Mouse (Mus musculus) urinary bladder, adult 18-20 months (tissue): Measurements from ENCODE around the gene Zfp618.

ENCODE experiments used
- DNase-seq, 2 experiments: peaks; one replicate each; pipeline ENCODE4 v3.0.0; 2022; ENCODE audit warnings: low spot score in 2 of 2, mixed read lengths in 2 of 2

The Zfp618 gene

DNA sequence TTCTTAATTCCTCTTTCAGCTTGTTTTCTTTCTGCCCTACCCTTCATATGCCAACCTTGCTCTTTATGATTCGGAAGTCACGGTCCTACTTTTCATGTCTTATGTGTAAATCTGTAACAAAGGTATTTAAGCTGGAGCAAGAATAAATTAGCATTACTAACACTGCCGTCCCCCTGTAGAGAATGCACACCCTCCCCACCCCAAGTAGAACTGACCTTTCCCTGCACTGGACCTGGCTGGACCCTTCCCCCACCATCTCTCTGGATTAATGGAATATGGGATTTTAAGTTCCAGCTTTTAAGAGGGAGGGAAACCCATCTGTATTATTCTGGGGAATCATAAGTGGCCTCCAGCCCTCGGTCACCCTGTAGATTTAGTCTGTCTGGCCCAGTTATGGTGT lies 65.9 kb downstream of the Zfp618 start:
- DNase-seq, result no peak

DNA sequence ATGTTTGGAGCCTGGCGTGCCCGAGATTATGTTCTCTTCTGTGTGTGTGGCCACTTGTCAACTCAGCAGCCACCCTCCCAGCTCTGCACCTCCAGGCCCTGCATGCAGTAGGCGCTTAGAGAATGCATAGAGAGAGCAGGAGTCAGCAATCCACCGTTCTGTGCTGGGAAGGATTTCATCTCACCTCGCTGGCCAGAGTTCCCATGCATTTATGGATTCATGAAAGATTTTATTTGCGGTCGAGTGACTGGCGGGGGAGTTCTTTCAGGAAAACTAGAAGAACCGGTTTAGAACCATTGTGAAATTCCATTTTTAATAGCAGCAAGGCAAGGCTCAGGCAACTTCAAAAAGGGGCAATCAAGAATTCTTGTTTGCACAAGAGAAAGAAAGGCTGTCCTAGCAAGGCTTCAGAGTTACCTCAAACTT lies 67.2 kb downstream of the Zfp618 start:
- peak in 1 of 2 experiments; percentile 37 for DNase-seq

DNA sequence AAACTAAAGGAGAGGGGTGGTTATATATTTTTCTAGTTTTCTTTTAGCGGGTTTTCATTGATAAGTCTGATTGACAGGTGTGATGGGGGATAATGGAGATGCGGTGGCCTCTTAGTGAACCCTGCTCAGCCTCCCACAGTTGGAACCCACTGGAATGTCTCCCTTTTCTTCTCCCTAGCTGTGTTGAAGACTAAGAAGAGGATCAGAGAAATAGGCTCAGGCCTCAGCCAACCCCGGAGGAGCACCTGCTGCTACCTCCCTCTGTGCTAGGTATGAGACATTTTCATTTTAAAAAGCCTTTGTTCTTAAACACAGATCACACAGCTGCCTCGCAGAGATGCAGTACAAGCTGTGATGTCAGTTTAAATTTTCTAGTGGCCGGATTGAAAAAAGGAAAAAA lies 68.4 kb downstream of the Zfp618 start:
- no peak for DNase-seq

- no peak for DNase-seq
Observed at GRCm38 (mm10) chr4:63035991-63036390, 70.6 kb downstream of the Zfp618 start.

- DNase-seq, result no peak
Observed at GRCm38 (mm10) chr4:63036790-63037189, 71.4 kb downstream of the Zfp618 start.

DNA sequence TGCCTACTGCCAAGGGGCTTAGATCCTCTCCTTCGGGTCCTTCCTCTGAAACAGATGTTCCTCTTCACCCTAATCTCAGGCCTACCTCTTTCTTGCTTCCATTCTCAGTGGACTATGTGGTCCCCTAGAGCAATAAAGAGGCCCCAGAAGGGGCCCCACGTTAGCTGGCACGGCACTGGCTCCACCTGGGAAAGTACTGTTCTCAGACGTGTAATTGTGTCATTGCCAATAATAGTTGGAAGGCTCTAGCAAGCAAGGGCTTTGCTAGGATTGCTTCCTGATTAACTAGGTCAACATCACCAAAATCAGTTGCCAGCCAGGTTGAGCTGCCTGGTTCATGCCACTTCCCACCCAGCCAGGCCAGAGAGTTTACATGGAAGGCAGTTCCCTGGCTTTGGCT lies 72.2 kb downstream of the Zfp618 start:
- no peak for DNase-seq

- DNase-seq, result no peak
Observed at GRCm38 (mm10) chr4:63038265-63038664, 72.9 kb downstream of the Zfp618 start.

DNA sequence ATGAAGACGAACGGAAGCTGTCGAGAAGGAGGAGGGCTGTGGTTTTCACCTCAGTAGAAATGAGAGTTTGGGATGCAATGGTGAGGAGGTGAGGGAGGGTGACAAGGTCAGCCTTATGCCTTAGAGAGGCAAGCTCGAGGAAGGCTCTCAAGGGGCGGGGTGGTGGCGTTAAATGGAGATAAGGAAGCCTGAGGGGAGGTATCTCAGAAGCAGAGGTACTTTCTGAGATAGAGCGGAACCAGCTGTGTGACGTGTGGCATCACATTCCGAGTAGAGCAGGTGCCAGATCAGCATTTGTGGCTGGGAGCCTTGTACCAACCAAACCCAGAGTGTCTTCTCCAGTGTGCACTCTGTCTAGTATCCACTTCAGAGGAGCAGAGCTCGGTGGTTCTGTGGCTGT lies 73.6 kb downstream of the Zfp618 start:
- no peak for DNase-seq

- no peak for DNase-seq
Observed at GRCm38 (mm10) chr4:63048606-63049005, 83.2 kb downstream of the Zfp618 start.

GRCm38 (mm10) chr4:63049596-63050318 lies 84.4 kb downstream of the Zfp618 start:
- DNase-seq, result no peak

DNA sequence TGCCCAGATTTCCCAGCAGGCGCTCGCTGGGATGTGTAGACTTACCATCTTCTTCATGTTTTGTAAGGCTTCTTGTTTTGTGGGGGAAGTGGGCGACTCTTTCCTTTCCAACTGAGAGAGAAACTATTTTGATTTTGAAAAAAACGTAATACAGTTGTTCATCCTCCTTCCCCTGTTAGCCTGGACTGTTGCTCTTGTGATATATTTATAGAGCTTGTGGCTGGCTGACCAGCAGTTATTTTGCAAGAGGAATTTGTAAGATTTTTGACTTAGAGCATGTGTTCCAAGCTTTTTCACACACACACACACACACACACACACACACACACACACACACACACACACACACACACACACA lies 84.9 kb downstream of the Zfp618 start:
- no peak for DNase-seq

DNA sequence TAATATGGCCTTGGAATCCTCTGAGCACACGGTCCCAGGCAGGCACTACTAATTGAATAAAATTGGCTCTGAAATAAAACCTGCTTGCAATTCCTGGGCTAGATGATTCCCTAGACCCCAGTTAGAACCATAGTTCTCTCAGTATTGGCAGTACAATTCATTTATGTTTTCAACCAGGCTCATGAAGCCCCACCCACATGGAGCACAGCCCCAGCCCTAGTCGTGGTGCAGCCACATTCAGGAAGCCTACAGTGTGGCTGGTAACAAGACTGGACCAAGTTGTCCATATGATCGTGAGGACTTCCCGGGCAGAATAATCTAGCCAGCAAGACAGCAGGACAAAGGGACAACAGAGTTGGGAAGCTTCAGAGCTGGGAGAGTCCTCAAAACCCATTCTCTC lies 85.6 kb downstream of the Zfp618 start:
- no peak for DNase-seq

DNA sequence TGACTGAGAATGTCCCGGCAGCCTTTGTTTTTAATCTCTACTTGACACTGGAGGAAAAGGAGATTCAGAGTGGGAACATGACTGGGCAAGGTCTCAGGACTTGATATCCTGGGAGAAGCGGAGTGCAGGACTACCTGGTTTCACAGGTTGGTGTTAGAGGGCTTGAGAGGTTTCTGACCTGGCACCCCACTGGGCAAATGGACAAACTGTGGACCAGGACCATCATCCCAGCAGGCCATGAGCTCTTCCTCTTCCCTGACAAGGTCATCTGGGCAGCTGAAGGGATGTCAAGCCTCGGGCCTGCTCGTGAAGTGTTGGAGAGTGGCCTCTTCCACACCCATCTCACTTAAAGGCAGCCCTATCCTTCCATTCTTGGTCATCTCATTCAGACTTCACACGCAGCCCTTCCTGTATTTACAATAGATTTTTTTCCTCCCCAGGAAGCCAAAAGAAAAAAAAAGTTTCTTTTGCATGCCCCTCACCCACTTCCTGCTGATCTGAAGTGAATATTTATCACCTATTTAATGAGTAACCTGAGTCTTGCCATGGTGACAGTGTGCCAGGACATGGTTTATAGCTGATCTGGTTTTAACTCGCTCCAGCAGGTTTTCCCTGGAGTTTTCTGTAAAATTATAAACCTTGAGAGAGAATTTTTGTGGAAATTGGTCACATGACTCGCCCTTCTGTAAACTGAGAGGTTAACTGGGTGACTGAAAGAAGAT lies 86.7 kb downstream of the Zfp618 start:
- DNase-seq, result no peak

GRCm38 (mm10) chr4:63052662-63053033 lies 87.3 kb downstream of the Zfp618 start:
- DNase-seq, result no peak

DNA sequence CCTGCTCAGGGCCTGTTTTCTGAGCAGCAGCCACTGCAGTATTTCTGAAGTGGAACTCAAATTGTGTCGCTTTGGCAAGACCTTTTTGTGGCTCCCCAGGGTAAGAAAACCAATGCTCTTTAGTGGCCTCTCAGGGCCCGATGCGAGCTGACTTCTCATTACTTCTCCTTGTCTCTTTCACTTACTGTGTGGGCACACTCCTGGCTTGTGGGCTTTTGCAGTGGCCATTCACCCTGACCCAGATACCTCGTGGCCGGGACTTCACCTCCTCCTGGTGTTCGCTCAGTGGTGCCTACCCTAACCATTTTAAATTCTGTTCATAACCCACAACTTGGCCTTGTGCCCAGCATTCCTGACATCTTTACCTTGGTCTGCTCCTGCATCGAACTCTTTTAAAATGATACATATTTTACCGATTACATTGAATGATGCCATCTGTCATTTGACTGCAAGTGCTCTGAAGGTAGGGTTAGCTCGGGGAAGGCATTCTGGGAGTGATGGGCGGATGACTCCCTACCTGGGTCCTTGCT lies 89.9 kb downstream of the Zfp618 start:
- no peak for DNase-seq

GRCm38 (mm10) chr4:63056641-63057415 lies 91.5 kb downstream of the Zfp618 start:
- DNase-seq, result no peak

DNA sequence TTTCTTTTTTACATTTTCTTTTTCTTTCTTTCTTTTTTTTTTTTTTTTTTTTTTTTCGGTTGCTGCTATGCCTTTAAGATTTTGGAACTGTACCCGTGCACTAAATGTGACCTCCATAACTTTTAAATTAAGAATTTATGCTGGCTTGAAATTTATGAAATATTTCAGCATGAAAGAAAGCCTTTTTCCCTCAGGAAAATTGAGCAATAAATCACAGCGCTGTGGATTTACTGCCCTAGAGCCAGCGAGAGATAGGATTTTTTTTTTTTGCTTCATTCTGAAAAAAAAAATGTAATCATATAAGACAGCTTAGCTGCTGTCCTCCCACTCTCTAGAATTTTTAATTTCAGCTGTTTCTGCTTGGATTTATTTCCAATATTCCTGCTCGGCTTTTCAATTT lies 92.2 kb downstream of the Zfp618 start:
- no peak for DNase-seq

- no peak for DNase-seq
Observed at GRCm38 (mm10) chr4:63058686-63059085, 93.3 kb downstream of the Zfp618 start.

GRCm38 (mm10) chr4:63060358-63060757 lies 95.0 kb downstream of the Zfp618 start:
- DNase-seq, result no peak

- DNase-seq, result no peak
Observed at GRCm38 (mm10) chr4:63061411-63061810, 96.0 kb downstream of the Zfp618 start.

DNA sequence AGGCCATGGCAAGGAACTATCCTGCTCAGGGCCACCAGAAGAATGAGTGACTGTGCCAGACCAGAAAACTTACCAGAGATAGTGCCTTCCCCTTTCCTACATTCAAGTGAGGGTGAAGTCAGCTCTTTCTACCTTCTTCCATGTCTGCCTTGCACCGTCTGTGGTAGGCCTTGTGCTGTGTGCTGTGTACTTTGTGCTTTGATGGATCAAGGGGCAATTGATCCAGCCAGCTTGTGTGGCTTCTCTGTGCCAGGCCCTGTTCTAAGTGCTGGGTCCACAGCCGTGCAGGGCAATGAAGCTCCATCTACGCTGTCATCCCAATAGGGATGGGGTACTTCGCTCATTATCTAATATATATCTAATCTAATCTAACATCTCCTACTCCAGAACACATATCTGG lies 98.0 kb downstream of the Zfp618 start:
- DNase-seq, result no peak

DNA sequence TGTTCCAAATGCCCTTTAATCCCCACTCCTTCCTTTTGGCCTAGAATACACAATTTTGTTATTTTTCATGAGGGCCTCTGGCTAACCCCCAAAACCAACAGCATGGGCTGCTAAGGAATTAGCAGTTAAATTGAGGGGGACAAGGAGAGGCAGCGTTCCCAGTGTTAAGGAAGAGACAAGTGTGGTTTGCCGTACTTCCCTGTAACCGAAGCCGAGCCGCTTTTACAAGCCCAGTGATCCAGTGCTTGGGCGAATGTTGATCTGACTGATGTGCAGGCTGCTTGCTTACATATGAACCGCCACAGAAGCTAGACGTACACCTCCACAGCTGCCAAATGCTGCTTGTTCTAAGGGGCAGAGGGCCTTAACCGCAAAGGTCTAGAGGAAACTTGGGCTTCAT lies 99.5 kb downstream of the Zfp618 start:
- no peak for DNase-seq

GRCm38 (mm10) chr4:63066796-63067195 lies 101.4 kb downstream of the Zfp618 start:
- DNase-seq, result no peak
